Mouse (Mus musculus) spleen, postnatal 4 days (tissue): ENCODE measurements around the gene Fcgr2b.
"Not testable (repeated sequence)": the region's sequence is repeated elsewhere in the genome, so short reads cannot be mapped to it uniquely, and the experiment has no call there.

Experiments
- DNase-seq, 2 experiments: peaks; one replicate each; pipeline ENCODE4 v3.0.0; 2022; ENCODE audit warnings: low spot score in 2 of 2

Fcgr2b gene

GRCm38 (mm10) chr1:170976447-170976846, at the start of gene Fcgr2b:
Fcgr2b (minus strand) TSS chr1:170976547.
- DNase-seq: no peak

- DNase-seq: no peak
Observed at GRCm38 (mm10) chr1:171019311-171019950, 43.1 kb upstream of the Fcgr2b start.

- DNase-seq: no peak
Observed at GRCm38 (mm10) chr1:171018737-171019136, 42.4 kb upstream of the Fcgr2b start, which contains the start of gene Fcgr4. Fcgr4 (plus strand) TSS chr1:171018920.

GRCm38 (mm10) chr1:171017468-171018158, 41.3 kb upstream of the Fcgr2b start:
- DNase-seq: no peak

GRCm38 (mm10) chr1:171016676-171017356, 40.5 kb upstream of the Fcgr2b start:
- no peak for DNase-seq

- DNase-seq: no peak
Observed at GRCm38 (mm10) chr1:171011733-171012132, 35.4 kb upstream of the Fcgr2b start.

GRCm38 (mm10) chr1:171006905-171007304, 30.6 kb upstream of the Fcgr2b start:
- DNase-seq: peak; percentile 53 to 75

- no peak for DNase-seq
Observed at GRCm38 (mm10) chr1:171006335-171006734, 30.0 kb upstream of the Fcgr2b start.

GRCm38 (mm10) chr1:171005586-171005985, 29.2 kb upstream of the Fcgr2b start:
- DNase-seq: no peak

- no peak for DNase-seq
Observed at GRCm38 (mm10) chr1:171005081-171005480, 28.7 kb upstream of the Fcgr2b start.

GRCm38 (mm10) chr1:170999811-171000210, 23.5 kb upstream of the Fcgr2b start:
- no peak for DNase-seq

- DNase-seq: peak; percentile 26 to 67
Observed at GRCm38 (mm10) chr1:170997756-170998655, 21.7 kb upstream of the Fcgr2b start.

GRCm38 (mm10) chr1:170996753-170997152, 20.4 kb upstream of the Fcgr2b start:
- peak; percentile 60 to 80 for DNase-seq

GRCm38 (mm10) chr1:170996034-170996433, 19.7 kb upstream of the Fcgr2b start:
- no peak for DNase-seq

- DNase-seq: peak in 1 of 2 experiments; percentile 38
Observed at GRCm38 (mm10) chr1:170992550-170992949, 16.2 kb upstream of the Fcgr2b start.

GRCm38 (mm10) chr1:170989656-170990055, 13.3 kb upstream of the Fcgr2b start:
- no peak for DNase-seq

GRCm38 (mm10) chr1:170985861-170986260, 9.5 kb upstream of the Fcgr2b start:
- no peak for DNase-seq

GRCm38 (mm10) chr1:170985092-170985491, 8.7 kb upstream of the Fcgr2b start:
- no peak for DNase-seq

GRCm38 (mm10) chr1:170983066-170983465, 6.7 kb upstream of the Fcgr2b start:
- no peak for DNase-seq

GRCm38 (mm10) chr1:170982301-170982700, 6.0 kb upstream of the Fcgr2b start:
- no peak for DNase-seq

- DNase-seq: not testable (repeated sequence)
Observed at GRCm38 (mm10) chr1:170981679-170982078, 5.3 kb upstream of the Fcgr2b start.

- no peak for DNase-seq
Observed at GRCm38 (mm10) chr1:170978601-170979000, 2.3 kb upstream of the Fcgr2b start.
